Mouse (Mus musculus): ENCODE data around the gene Aftph. TPM values are rescaled to one million over a fixed set of nuclear protein-coding genes. Genes with fewer than 3 reads are reported as not detected.

Aftph gene
- polyA plus RNA-seq, 1 experiment from 2014 or later: 17.8 TPM

GRCm38 (mm10) chr11:20712068-20712671 lies 29.2 kb downstream of the Aftph start:
- 63% methylated on average over 9 of the region's 9 CpGs for WGBS
- ATAC-seq: no peak
- no peaks in the 10 kb centered on the region for H3K27me3 ChIP-seq (replicated peaks; ENCODE audit: insufficient read depth, low read length)

GRCm38 (mm10) chr11:20691000-20691399 lies 50.4 kb downstream of the Aftph start:
- whole genome bisulfite sequencing: 6% methylated on average over 4 of the region's 4 CpGs
- Histone ChIP-seq H3K9ac (replicated peaks; ENCODE audit: low read depth) (no peak overlapping the region), H3K27ac (ENCODE audit: low read length) (no peak overlapping the region), H3K27me3 (replicated peaks; ENCODE audit: insufficient read depth, low read length) (no peaks in the 10 kb centered on the region), H3K4me2 (replicated peaks; ENCODE audit: low read depth, low read length) (no peak overlapping the region), H3K9me3 (ENCODE audit: low read length) (no peaks in the 10 kb centered on the region), H3K4me1 (ENCODE audit: insufficient read depth, low read depth, low read length) (no peaks in the 10 kb centered on the region), H3K4me3 (ENCODE audit: low read depth, low read length) (no peak overlapping the region), H3K36me3 (ENCODE audit: insufficient read depth, low read length) (0 out of 2 replicates have a peak, but pooled peaks cover under 1% of the 10 kb centered on the region)
- ATAC-seq (peak; percentile 76), DNase-seq (ENCODE audit: low spot score) (peak; percentile 91)
- peak; percentile 98 for TF ChIP-seq CTCF (IDR thresholded peaks at IDR 0.05)
- no peak for TF ChIP-seq EP300 (IDR thresholded peaks at IDR 0.05)

More at GRCm38 (mm10) chr11:20712068-20712671, 29.2 kb downstream of the Aftph start:
- Histone ChIP-seq H3K4me3 (ENCODE audit: low read depth, low read length) (no peak overlapping the region), H3K4me2 (replicated peaks; ENCODE audit: low read depth, low read length) (no peak overlapping the region), H3K27ac (ENCODE audit: low read length) (no peak overlapping the region), H3K4me1 (ENCODE audit: insufficient read depth, low read depth, low read length) (no peaks in the 10 kb centered on the region), H3K9me3 (ENCODE audit: low read length) (no peaks in the 10 kb centered on the region), H3K9ac (replicated peaks; ENCODE audit: low read depth) (no peak overlapping the region), H3K36me3 (ENCODE audit: insufficient read depth, low read length) (no peaks in the 10 kb centered on the region; the same call in 1 of the 2 replicates)
- no peak for TF ChIP-seq CTCF (IDR thresholded peaks at IDR 0.05)
- TF ChIP-seq EP300 (IDR thresholded peaks at IDR 0.05): no peak
- DNase-seq (ENCODE audit: low spot score): no peak

GRCm38 (mm10) chr11:20681679-20682078 lies 59.7 kb downstream of the Aftph start:
- WGBS: 89% methylated on average over 5 of the region's 5 CpGs
- Histone ChIP-seq H3K27ac (ENCODE audit: low read length) (no peak overlapping the region), H3K27me3 (replicated peaks; ENCODE audit: insufficient read depth, low read length) (no peaks in the 10 kb centered on the region), H3K9me3 (ENCODE audit: low read length) (no peaks in the 10 kb centered on the region), H3K4me1 (ENCODE audit: insufficient read depth, low read depth, low read length) (no peaks in the 10 kb centered on the region), H3K9ac (replicated peaks; ENCODE audit: low read depth) (no peak overlapping the region), H3K4me2 (replicated peaks; ENCODE audit: low read depth, low read length) (no peak overlapping the region), H3K36me3 (ENCODE audit: insufficient read depth, low read length) (0 out of 2 replicates have a peak, but pooled peaks cover 3% of the 10 kb centered on the region), H3K4me3 (ENCODE audit: low read depth, low read length) (no peak overlapping the region)
- TF ChIP-seq CTCF (IDR thresholded peaks at IDR 0.05) (no peak), EP300 (IDR thresholded peaks at IDR 0.05) (no peak)
- DNase-seq (ENCODE audit: low spot score) (no peak), ATAC-seq (no peak)

- 89% methylated on average over 5 of the region's 5 CpGs for WGBS
- no peaks in the 10 kb centered on the region for H3K9me3 ChIP-seq (ENCODE audit: low read length)
- no peak overlapping the region for H3K27ac ChIP-seq (ENCODE audit: low read length)
- no peak overlapping the region for H3K9ac ChIP-seq (replicated peaks; ENCODE audit: low read depth)
- ATAC-seq: no peak
- H3K4me2 ChIP-seq (replicated peaks; ENCODE audit: low read depth, low read length): no peak overlapping the region
- 0 out of 2 replicates have a peak, but pooled peaks cover under 1% of the 10 kb centered on the region for H3K36me3 ChIP-seq (ENCODE audit: insufficient read depth, low read length)
- no peak overlapping the region for H3K4me3 ChIP-seq (ENCODE audit: low read depth, low read length)
- no peak for DNase-seq (ENCODE audit: low spot score)
- no peaks in the 10 kb centered on the region for H3K4me1 ChIP-seq (ENCODE audit: insufficient read depth, low read depth, low read length)
- H3K27me3 ChIP-seq (replicated peaks; ENCODE audit: insufficient read depth, low read length): no peaks in the 10 kb centered on the region
- TF ChIP-seq CTCF (IDR thresholded peaks at IDR 0.05): no peak
- no peak for TF ChIP-seq EP300 (IDR thresholded peaks at IDR 0.05)
Measured at GRCm38 (mm10) chr11:20680781-20681180, 60.6 kb downstream of the Aftph start.

GRCm38 (mm10) chr11:20679396-20679795 lies 62.0 kb downstream of the Aftph start:
- Histone ChIP-seq H3K9ac (replicated peaks; ENCODE audit: low read depth) (no peak overlapping the region), H3K9me3 (ENCODE audit: low read length) (no peaks in the 10 kb centered on the region), H3K27me3 (replicated peaks; ENCODE audit: insufficient read depth, low read length) (no peaks in the 10 kb centered on the region), H3K36me3 (ENCODE audit: insufficient read depth, low read length) (no peaks in the 10 kb centered on the region), H3K27ac (ENCODE audit: low read length) (no peak overlapping the region), H3K4me1 (ENCODE audit: insufficient read depth, low read depth, low read length) (no peaks in the 10 kb centered on the region), H3K4me2 (replicated peaks; ENCODE audit: low read depth, low read length) (no peak overlapping the region), H3K4me3 (ENCODE audit: low read depth, low read length) (no peak overlapping the region)
- no peak for TF ChIP-seq EP300 (IDR thresholded peaks at IDR 0.05)
- TF ChIP-seq CTCF (IDR thresholded peaks at IDR 0.05): no peak
- ATAC-seq: no peak
- no peak for DNase-seq (ENCODE audit: low spot score)
- WGBS: 80% methylated on average over 2 of the region's 2 CpGs

GRCm38 (mm10) chr11:20672513-20672912 lies 68.9 kb downstream of the Aftph start:
- 49% methylated on average over 6 of the region's 6 CpGs for WGBS

More at GRCm38 (mm10) chr11:20672513-20672912, 68.9 kb downstream of the Aftph start:
- Histone ChIP-seq H3K9me3 (ENCODE audit: low read length) (no peaks in the 10 kb centered on the region), H3K4me2 (replicated peaks; ENCODE audit: low read depth, low read length) (no peak overlapping the region), H3K4me3 (ENCODE audit: low read depth, low read length) (no peak overlapping the region), H3K9ac (replicated peaks; ENCODE audit: low read depth) (no peak overlapping the region), H3K27ac (ENCODE audit: low read length) (no peak overlapping the region), H3K36me3 (ENCODE audit: insufficient read depth, low read length) (no peaks in the 10 kb centered on the region), H3K27me3 (replicated peaks; ENCODE audit: insufficient read depth, low read length) (no peaks in the 10 kb centered on the region), H3K4me1 (ENCODE audit: insufficient read depth, low read depth, low read length) (no peaks in the 10 kb centered on the region; the same call in 1 of the 2 replicates)
- TF ChIP-seq CTCF (IDR thresholded peaks at IDR 0.05) (no peak), EP300 (IDR thresholded peaks at IDR 0.05) (no peak)
- DNase-seq (ENCODE audit: low spot score) (no peak), ATAC-seq (no peak)
